Mouse (Mus musculus): ENCODE results near the gene Olfr1308.

Olfr1308 gene

DNA sequence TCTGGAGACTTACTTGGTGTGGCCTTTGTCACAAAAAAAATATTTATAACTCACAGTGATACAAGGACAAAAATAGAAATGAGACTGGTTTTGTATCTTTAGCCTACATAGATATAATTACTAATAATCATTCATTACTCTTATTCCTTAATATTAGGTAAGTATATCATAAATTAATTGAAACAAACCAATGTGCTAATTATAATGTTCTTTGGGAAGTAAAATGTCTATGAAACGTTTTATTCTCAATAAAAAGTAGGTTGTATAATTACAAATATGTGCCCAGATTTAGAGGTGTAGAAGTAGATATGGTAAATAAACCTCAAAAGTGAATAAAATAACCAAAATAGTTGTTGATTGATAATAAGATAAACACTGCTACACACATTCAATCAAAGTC lies at the start of gene Olfr1308:
Gene Olfr1308 (minus strand): TSS at position 101 of the 400 bp plus-strand sequence.
- in situ Hi-C loops (cut with MboI, MseI) = no loop called here

DNA sequence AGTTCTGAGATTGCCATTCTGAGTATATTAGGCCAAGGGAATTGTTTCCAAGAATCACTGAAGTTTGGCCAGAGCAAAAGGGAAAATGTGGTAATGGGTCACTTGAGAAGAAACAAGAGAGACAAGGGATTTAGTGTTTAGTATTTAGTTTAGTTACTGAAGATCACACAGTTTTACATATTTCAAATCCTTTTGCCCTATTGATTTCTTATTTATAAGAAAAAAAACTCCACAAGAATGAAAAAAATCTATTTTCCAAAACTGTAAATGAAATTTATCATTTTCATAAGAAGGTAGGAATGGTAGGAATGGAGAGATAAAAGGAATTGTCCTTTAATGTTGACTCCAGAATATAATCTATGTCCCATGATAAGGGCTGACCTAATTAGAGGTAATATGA lies 47.9 kb upstream of the Olfr1308 start, which contains the start of gene Olfr1310:
Gene Olfr1310 (minus strand): TSS at position 101 of the 400 bp plus-strand sequence.
- in situ Hi-C loops (cut with MboI, MseI) = no loop called here

DNA sequence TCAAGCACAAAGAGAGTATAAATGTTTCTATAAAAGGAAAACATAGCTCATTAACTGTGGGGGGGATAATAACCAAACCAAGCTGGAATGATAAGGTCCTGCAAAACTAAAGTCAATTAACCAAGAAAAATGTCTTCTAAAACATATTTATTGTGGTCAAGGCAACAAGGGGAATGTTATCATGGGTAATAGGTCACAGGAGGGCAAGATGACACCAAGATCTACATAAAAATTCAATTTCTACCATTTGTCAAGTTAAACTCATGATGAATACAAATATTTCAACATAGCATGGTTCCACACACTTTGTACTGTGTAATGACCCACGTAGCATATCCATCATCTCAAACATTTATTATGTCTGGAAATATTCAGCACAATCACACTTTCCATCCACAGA lies 25.4 kb upstream of the Olfr1308 start, which contains the start of gene Olfr1309:
Gene Olfr1309 (minus strand): TSS at position 101 of the 400 bp plus-strand sequence.
- in situ Hi-C loops (cut with MboI, MseI) = no loop called here

DNA sequence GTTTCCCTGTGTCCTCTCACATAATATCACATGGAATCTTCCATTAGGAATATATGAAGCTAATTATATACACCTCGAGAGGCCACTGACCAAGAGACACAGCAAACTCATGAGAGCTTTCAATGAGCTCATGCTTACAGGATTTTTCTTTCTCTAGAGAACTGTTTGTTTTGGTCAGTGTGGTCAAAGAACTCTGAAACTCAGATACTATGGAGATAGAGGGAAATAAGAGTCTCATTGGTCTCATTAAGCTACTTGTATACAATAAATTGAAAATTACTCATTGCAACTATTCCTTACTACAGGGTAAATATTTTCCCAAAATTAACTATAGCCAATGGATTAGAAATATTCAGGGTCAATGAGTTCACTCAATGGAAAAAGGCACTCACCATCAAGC lies 15.4 kb downstream of the Olfr1308 start, which contains the start of gene Olfr1307:
Gene Olfr1307 (minus strand): TSS at position 101 of the 400 bp plus-strand sequence.
- in situ Hi-C loops (cut with MboI, MseI) = no loop called here

DNA sequence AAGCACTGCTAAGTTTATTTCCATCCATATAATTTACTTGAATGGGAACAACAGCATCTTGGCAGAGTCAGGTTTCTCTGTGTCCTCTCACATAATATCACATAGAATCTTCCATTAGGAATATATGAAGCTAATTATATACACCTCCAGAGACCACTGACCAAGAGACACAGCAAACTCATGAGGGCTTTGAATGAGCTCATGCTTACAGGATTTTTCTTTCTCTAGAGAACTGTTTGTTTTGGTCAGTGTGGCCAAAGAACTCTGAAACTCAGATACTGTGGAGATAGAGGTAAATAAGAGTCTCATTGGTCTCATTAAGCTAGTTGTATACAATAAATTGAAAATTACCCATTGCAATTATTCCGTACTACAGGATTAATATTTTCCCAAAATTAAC lies 48.6 kb downstream of the Olfr1308 start, which contains the start of gene Olfr1306:
Gene Olfr1306 (minus strand): TSS at position 101 of the 400 bp plus-strand sequence.
- in situ Hi-C loops (cut with MboI, MseI) = no loop called here
